Mouse (Mus musculus) urinary bladder, postnatal 25 days (tissue): Measurements from ENCODE around the gene Akap1.

Source experiments
- DNase-seq: peaks from one replicate; pipeline ENCODE4 v3.0.0; 2022; ENCODE audit warnings: low spot score

Gene Akap1

DNA sequence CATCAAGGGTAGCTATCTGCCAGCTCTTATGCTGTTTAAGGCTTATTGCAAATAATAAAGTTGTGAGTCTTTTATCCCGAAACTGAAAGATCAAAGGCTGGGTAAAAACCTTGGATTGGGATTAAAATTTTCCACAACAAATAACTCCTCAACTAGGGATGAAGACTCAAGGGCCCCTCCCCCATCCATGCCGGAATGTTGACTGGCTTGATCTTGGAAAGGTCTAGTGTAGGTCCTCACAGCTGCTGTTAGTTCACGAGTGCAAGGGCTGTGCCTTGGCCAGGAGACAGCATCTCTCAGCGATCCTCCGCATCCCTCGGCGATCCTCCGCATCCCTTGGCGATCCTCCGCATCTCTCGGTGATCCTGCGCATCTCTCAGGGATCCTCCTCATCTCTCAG, 13.6 kb upstream of the Akap1 start:
- DNase-seq = no peak

DNA sequence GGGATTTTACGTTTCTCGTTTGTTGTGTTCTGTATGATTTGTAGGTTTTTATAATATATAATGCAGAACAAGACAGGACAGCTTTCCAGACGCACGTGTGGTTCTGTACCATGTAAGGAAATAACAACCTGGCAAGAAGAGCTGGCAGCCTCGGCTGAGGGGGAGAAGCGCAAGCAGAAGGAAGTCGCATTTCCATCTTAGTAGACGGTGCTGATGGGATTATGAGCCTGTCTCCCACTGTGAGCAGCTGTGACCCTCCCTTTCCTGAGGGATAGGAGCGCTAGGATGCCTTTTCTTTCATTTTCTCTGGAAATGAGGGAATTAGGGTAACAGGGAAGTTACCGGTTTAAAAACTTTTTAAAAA, 9.3 kb upstream of the Akap1 start:
- no peak for DNase-seq

DNA sequence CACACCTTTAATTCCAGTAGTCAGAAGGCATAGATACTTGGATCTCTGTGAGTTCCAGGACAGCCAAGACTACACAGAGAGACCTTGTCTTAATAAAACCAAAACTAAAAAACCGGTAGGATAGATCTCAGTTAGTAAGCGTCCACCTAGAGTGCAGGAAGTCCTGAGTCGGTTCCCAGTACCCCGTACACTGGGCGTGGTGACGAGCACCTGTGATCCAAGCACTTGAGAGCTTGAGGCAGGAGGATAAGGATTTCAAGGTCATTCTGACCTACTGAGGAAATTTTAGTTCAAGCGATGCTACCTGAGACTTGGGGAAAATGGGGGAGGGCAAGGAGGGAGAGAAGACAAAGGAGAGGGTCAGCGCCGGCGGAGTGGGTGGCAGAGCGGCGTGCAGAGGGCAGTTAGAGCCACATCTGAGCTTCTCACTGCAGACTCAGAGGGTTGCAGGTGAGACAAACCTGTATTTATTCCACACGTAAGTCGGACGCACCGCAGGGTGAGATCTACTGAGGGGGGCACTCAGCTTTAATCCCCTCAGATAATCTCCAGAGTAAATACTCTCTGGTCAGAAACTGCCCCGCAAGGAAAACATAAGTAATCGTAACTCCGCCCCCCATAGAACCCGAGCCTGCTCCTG, 8.8 kb upstream of the Akap1 start:
- DNase-seq = no peak

DNA sequence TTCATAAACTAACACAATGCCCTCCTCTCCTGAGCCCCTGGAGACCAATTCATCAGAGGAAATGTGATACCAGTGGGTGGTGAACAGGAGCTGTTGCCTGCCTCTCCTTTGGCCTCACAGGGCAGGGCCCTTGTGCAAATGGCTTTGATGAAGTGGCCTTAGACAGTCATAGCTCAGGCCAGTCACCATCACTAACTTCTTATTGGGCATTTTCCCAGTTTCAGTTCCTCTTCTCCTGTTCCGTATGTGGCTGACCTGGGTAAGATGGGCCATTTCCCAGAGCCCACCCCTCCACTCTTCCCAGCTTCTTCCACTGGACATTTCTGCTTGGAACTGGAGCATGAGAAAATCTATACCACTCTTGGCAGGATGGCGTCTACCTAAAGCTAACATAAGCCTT, 5.1 kb upstream of the Akap1 start:
- DNase-seq = no peak

DNA sequence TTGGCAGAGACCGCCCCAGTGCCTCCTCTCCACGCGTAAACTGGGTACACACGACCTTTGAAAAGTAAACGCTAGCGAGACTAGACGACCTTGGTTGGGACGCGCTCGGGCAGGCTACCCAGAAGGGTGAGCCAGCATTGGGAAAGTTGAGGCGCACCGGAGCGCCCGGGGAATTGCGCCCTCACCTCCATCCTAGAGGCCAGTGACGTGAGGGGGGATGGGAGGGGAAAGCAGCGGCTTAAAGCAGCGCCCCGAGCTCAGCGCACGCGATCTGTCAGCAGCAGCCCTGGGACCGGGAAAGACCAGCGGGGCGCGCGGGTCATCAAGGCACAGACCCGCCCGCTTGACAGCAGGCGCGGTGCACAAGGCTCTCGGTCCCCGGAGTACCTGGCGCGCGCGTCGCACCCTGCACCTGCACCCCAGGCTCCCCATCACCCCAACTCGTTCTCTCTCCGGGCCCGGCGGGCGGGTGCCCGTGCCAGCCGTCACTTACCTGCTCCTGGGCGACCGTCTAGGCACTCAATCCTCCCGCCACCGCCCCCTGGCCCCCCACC, 405 bp downstream of the Akap1 start:
- peak; percentile 44 for DNase-seq

DNA sequence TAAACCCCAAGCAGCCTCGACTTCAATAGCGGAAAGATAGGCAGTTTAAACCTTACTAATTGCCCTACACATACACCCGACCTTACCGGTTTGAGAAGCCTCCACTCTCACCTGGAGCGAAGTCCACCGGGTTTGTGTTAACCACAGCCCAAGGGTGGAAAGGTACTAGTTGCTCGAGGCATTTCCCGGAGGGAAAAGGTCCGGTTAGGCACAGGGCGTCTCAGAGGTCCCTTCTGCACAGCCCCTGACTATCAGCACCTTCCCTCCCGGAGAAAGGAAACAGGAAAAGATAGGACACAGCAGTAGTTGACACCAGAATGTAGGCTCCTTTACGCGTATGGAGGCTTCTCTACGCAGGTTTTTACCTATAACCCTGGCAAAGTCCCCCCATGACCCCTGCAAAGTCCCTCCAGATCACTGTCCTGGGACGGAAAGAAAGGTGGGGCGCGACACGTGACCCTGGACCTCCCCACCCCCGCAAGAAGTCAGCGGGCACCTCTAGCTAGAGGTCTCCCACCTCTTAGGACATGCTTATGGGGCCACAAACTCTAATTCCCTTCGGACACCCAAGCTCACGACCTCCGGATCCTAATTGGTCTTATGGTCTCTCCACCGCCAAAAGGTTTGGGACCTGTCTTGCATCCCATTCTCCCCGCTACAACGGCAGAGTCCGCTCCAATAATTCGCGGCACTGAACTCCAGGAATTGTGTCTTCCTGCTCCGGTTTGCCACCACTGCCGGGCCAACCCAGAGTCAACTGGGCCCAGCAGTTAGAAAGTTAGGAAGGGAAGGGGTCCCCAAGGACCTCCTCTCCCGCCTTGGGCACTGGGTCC, 1.1 kb downstream of the Akap1 start:
- DNase-seq = peak; percentile 11

DNA sequence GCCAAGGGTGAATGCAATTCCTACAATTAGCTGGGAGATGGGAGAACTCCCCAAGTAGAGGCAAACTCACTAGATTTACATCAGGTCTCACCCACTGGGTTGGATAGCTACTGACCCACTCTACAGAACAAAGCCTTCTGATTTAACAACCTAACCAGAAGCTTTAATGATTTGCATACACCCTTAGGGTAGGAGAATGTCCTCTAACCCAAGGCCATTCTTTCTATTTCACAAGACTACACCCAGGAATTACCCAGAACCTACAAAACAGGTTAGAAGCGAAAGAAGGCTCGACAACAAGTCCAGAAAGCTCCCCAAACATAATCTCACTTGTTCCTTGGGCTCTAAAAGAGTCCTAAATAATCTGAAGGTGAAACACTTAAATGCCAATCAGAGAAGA, 2.0 kb downstream of the Akap1 start:
- DNase-seq = no peak

DNA sequence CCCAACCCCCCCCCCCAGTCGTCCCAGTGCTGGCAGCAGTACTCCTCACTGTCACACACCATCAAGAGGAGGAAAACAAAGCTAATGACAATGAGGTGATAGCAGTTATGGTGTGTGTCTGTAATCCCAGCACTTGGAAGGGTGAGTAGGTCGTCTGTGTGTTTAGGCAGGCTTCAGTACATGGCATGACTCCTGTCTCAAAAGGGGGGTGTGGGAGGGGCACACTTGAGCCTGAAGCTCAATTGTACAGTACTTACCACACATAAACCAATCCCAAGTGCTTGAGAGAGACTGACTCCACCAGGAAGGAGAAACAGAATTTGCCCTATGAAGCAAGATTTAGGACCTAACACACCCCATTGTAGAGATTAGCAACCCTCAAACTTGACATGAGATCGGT, 3.3 kb downstream of the Akap1 start:
- DNase-seq = no peak

DNA sequence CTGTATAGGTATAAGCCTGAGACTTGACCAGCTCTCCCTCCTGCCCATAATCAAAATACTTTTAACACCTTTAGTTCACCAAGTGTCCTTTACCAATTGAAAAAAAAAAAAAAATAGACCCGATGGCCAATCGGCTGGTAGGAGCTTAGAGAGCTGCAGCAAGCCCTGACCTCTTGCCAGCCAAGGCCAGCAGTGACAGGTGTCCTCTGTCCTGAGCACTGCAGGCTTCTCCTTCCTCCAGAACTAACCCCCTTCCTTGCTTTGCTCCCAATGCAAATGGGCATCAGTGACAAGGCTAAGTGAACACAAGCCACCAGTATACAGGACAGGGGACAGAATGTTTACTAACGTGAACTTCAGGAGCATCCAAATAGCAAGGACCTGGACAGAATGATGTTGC, 3.7 kb downstream of the Akap1 start:
- DNase-seq = peak; percentile 3

DNA sequence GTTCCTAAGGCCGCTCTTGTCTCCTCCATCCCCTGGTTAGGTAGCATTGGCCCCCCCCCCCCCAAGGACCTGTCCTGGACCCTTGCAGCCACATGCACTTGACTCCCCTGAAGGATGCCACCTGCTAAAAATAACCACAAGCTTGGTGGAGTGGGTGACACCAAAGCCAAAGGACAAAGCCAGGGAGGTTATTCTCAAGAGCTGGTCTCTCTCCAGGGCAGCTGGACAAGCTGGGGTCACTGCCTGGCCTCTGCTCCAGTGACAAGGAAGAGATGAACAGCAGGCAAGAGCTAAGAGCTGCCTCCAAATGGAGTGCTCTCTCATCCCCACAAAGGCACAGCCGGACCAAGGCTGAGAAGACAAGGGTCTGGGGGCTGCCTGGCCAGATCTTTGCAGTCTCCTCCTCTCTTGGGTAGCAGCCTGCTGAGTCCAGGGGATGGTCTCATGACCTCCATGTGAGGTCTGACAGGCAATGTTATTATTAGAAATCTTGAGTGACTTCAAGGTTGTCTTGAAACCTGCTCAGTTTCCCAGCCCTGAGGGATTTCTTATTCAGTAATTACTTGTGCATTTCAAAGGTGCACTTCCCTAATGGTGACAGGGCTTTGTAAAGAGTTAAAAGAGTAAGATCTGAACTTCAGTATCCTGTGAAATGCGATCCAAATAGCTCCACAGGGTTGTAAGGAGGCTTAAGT, 6.9 kb downstream of the Akap1 start:
- DNase-seq = no peak

DNA sequence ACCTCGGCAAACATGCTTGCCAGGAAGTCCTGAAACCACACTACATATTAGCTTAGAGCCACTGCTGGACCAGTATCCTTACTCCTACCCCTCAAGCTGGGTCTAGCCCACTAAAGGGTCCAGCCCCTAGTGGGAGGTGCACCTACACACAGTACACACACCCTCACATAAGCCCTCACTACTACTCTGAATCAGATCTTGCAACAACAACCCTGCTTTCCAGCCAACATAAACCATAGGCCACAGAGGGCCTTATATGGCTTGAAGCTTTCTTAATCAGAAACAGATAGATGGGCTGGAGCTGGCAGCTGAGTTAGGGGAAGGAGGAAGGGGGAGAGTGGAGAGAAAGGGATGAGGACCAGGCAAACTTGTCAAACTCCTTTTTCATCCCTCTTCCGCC, 8.0 kb downstream of the Akap1 start:
- DNase-seq = no peak

DNA sequence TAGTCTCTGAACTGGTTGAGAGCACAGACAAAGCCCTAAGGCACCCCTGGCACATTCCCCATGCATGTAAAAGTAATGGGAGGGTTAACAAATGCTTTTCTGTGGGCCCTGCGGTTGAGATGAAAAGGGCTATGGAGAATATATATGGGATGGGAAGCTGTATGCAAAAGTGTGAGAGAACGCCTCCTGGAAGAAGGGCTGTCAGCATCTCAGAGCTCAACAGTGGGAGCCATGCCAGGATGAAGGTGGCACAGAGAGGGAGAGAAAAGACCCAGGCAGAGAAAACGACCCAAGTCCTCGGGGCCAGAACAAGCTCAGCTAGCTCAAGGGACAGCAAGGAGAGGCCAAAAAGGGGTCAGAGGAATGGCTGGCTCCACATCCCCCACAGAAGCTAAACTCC, 8.6 kb downstream of the Akap1 start:
- DNase-seq = no peak

DNA sequence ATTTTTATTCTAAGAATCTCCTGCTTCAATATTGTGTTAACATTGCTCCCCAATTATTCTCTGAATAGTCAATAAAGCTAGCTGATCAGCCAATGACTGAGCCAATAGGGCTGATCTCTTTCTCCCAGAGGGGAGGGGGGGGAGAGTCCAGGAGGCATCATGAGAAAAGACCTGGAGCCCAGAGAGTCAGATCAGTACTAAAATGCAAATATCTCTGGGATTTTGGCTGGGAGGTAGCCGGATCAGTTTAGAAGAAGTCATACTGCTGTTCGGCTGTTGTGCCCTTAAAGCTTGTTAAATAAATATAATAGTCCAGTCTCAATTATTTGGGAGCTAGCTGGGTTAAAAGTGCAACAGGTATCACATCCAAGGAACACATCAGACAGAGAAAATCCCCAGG, 10.8 kb downstream of the Akap1 start:
- no peak for DNase-seq

DNA sequence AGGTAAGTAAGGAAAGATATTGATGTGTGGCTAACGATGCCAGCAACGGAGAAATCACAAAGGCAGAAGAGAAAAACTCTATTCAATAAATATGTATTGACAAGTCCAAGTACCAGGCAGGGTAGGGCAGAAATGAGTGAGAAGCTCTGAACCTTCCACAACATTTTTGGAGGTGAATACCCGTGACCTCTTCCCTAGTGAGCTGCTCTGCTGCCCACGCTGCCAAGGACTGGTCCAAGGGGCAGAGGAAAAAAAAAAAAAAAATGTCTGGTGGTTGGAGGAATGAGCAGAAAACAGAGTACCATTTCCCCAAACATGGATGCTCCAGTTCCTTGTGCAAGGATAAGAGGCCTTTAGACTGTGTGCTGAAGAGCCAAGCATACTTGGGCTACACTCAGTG, 11.6 kb downstream of the Akap1 start:
- DNase-seq = no peak

DNA sequence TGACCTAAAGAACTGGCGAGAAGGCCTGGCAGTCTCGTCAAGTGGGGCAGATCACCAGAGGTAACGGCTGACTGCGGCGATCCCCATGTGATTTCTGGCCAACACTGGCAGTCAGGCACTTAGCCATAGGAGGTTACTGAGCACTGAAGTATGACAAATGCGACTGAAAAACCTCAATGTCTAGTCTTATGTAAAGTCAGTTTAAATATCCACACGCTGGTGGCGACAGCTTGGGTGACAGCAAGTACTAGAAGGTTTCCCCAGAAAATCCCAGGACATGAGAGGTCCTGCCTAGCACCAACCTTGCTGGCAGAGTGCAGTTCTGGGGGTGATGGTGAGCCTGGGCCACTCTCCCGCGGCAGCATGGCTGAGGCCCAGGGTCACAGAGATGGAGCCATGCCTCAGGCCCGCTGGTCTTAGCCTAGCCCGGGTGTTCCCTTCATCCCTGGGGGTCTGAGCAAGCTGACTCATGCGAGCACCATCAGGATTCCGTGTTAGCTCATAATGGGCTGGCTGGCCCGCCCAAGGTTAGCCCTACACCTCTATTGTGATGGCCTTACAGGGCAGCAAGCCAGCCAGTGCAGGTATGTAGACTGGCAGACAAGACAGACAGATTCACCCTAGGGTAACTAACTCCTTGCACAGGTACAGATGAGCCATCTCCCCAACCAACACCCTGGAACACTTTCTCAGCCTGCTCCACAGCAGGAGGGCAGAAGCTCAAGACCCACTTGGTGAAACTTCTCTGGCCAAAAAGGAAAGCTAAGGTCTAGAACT, 13.1 kb downstream of the Akap1 start:
- no peak for DNase-seq

DNA sequence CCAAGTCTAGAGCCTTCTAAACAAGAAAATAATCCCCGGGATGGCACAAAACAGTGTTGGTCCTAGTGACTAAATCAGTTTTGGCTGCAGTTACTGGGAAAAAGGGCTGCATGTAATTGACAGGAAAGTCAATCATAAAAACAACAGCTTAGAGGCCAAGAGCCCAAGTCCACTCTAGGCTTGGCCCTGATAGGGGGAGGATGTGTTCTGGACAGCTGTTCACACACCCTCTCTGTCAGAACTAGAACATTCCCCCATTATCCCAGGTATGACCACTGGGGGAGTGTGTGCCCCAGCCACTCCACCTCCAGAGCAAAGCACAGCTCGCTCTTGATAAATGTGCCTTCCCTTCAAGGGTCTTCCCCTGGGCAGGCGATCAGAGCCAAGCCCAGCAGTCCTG, 14.7 kb downstream of the Akap1 start:
- DNase-seq = no peak

DNA sequence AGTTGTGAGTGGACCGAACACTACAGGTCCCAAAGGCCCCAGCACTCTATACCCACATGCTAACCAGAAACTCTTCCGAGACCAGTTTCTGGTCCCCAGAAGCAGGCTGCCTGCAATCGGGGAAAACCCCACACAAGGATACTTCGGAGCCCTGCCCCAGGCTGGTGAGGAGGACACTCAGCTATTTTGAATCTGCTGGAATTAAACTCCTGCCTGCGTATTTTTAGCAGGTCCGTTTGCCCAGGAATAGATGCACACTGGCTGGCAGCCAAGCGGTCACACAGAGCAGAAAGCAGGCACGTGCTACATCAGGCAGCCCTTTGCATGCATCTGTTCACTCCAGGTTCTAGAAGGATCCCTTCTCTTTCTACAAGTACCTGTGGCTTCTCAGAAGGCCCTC, 15.1 kb downstream of the Akap1 start:
- no peak for DNase-seq

DNA sequence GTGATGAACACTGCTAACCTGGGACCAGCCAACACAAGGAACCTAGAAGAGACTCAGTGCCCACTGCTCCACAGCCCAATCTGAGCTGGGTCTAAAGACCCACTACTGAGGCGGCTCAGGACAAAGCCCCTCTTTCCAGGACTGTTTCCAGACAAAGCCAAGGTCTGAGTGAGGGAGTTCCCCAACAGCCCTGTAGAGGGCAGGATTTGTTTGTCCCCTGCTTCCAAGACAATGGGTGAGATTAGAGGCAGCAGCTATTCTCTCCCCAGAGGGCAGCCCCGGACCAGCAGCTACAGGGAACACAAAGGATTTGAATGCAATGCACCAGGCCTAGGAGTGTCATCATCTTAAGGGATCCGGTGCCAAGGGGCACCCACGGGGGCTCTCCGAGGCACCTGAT, 15.8 kb downstream of the Akap1 start:
- DNase-seq = peak; percentile 25

DNA sequence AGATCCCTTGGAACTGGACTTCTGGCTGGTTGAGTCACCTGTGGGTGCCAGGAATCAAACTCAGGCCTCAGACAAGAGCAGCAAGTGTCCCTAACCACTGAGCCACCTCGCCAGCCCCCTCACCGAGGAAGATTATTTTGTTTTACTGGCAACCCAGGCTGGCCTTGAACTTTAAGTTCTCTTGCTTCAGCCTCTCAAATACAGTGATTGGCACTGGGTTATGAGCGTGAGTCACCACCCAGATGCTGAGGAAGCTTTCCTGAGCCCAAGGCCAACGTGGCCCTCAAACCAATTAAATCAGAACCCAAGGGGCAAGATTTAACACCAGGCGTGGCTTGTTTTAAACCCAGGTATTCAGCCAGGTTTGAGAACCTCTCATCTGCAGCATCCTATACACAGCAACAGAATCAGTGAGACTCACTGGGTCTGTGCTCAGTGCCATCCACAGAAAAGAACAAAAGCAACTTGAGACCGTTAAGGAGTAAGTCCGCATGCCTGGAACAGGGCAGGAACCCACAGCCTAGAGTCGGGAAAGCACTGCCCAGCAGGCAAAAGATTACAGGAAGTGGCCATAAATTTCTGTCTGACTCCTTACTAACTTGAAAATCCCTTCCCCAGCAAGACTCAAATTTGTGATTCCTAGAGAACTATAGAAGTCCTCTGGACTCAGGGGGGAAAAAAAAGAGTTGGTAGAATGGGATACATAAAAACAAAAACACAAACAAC, 16.9 kb downstream of the Akap1 start:
- no peak for DNase-seq

DNA sequence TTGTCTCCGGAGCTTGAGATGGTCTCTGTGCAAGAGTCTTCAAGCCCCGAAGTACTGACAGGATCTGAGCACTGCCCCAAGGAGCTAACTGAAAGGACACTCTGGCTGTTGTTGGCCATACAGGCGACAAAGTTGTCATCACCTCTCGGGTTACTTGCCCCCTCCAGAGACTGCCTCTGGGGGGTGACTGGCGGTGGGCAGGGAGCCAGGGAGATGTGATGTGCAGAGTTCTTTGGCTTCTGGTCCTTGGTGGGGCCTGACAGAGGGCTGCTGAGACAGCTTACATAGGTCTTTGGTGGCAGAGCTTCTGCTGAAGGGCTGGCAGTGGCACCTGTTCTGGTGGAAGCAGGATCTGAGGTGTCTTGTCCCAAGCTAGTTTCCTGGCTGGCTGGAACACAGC, 20.0 kb downstream of the Akap1 start:
- DNase-seq = no peak

DNA sequence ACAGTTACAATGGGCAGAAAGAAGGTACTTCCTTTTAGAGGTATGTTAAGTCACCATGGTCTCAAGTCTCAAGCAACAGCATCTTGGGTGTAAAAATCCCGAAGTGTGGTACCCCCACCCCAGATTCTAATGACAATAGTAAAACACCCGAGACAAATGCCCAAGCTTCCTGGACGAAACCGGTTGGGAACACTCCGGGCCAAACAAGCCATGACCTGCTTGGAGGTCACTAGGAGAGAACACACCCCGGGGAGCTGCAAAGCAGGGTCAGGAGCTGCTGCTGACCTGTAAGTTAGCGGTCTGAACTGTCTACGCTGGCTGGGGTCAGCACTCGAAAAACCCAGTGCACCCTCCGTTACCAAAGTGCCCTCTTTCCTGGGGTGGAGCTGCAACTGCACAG, 21.1 kb downstream of the Akap1 start:
- DNase-seq = no peak
